Mouse (Mus musculus): Measurements from ENCODE around the gene St8sia6.
"Not testable (repeated sequence)": the region's sequence is repeated elsewhere in the genome, so short reads cannot be mapped to it uniquely, and the experiment has no call there.

The St8sia6 gene

DNA sequence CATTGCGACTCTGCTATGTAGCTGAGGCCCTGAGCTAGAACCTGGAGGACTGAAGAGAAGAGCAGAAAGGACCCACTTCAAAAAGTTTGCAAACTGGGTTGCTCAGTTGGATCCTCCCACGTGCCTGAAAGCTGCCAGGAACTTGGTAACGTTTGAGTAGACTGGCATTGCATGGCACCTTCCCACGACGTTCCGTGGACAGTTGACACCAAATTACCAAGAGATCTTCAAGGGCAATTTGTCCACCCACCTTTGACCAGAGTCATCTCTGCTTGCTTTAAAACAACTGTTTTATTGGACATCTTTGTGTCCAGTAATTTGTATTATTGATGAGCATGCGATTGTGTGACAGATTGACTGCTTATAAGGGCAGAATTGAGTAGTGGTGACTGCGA, at the start of gene St8sia6:
St8sia6 (minus strand) TSS at position 96 of the 395 bp plus-strand sequence.
- no peak for DNase-seq (ENCODE audit: low read depth)

DNA sequence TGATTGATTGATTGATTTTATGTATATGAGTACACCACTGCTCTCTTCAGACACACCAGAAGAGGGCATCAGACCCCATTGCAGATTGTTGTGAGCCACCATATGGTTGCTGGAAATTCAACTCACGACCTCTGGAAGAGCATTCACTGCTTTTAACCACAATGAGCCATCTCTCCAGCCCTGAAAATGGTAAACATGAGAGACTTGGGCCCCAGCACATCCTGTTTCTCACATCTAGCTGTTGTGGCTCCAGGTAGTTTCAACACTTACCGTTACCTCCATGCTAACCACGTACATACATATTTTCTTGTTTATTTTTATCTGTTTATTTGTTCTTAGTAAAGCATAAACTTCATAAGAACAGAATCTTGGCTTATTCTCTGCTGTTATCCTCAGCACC, 42.4 kb upstream of the St8sia6 start:
- no peak for DNase-seq (ENCODE audit: low read depth)

GRCm38 (mm10) chr2:13834989-13835388, 41.1 kb upstream of the St8sia6 start:
- no peak for DNase-seq (ENCODE audit: low read depth)

GRCm38 (mm10) chr2:13816645-13817044, 22.8 kb upstream of the St8sia6 start:
- DNase-seq (ENCODE audit: low read depth) = no peak

DNA sequence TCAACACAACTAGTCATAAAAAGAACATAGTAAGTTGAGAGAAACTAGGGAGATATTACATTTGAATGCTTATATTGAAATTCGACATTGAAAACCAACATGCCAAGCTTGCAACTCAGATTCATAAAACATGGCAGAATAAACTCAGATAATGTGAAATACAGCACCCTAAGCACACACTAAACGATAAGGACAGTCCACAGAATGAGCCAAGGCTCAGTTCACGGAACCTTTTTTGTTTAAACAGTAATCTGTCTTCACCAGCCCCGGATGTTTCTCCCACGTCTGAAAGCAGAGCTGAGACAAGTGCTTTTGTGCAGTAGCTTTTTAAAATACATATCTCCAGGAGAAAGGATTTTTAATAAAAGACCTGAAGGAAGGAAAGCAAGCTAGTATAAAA, 14.7 kb upstream of the St8sia6 start:
- DNase-seq (ENCODE audit: low read depth) = no peak

- no peak for DNase-seq (ENCODE audit: low read depth)
These were observed 14.1 kb upstream of the St8sia6 start for GRCm38 (mm10) chr2:13808008-13808407.

DNA sequence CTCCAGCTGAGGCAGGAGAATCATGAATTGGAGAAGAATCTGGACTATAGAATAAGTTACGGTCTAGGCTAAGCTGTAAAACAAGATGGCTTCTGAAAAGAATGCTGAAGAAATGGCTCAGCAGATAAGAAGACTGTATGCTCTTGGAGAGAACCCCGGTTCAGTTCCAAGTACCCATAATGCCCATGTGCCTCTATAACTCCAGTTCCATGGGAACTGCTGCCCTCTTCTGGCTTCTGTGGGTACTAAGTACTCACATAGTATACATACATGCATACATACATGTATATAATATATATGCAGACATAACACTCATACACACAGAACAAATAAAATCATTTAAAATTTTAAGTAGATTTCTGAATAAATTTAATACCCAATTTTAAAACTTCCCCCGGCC, 12.3 kb upstream of the St8sia6 start:
- no peak for DNase-seq (ENCODE audit: low read depth)

DNA sequence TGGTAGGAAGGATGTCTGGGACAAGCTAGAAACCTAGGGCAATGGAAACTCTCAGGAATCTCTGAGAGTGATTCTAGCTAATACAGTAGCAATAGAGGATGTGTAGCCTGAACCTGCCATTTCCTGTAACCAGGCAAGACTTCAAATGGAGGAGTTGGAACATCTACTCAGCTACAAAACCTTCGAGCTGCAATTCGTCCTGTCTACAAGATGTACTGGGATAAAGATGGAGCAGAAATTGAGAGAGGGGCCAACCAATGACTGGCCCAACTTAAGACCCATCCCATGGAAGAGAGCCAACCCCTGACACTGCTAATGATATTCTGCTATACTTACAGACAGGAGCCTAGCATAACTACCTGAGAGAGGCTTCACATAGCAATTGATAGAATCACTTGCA, 6.8 kb upstream of the St8sia6 start:
- DNase-seq (ENCODE audit: low read depth) = no peak

GRCm38 (mm10) chr2:13794446-13794845, 582 bp upstream of the St8sia6 start:
- no peak for DNase-seq (ENCODE audit: low read depth)

GRCm38 (mm10) chr2:13793054-13793968, 553 bp downstream of the St8sia6 start:
- no peak for DNase-seq (ENCODE audit: low read depth)

GRCm38 (mm10) chr2:13792256-13793005, 1.4 kb downstream of the St8sia6 start:
- no peak for DNase-seq (ENCODE audit: low read depth)

GRCm38 (mm10) chr2:13791598-13791997, 2.3 kb downstream of the St8sia6 start:
- DNase-seq (ENCODE audit: low read depth) = no peak

GRCm38 (mm10) chr2:13789365-13789764, 4.5 kb downstream of the St8sia6 start:
- DNase-seq (ENCODE audit: low read depth) = no peak

GRCm38 (mm10) chr2:13786577-13787168, 7.2 kb downstream of the St8sia6 start:
- DNase-seq (ENCODE audit: low read depth) = no peak

DNA sequence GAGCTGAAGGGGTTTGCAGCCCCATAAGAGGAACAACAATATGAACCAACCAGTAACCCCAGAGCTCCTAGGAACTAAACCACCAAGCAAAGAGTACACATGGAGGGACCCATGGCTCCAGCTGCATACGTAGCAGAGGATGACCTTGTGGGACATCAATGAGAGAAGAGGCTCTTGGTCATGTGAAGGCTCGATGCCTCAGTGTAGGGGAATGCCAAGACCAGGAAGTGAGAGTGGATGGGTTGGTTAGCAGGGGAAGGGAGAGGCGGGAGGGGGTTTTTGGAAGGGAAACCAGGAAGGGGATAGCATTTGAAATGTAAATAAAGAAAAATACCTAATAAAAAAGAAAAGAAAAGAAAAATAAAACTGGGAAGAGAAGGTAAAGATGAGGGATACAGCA, 7.9 kb downstream of the St8sia6 start:
- not testable (repeated sequence) for DNase-seq (ENCODE audit: low read depth)

DNA sequence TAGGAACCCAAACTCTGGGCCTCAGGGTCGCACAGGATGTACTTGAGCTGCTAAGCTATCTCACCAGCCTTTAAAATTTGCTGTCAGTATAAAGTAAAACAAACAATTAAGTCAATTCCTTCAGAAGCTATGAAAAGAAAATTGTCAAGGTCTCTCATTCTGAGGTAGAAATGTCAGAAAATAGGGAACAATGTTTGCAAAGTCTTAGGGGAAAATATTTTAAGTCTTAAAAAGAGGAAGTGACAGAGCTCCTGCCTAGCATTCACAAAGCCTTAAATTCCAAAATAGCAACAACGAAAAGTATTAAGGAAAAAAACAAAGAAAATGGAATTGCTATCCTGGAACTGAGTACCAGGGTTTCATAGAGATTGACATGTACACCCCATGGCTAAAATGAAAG, 8.6 kb downstream of the St8sia6 start:
- no peak for DNase-seq (ENCODE audit: low read depth)

- no peak for DNase-seq (ENCODE audit: low read depth)
These were observed 9.4 kb downstream of the St8sia6 start for GRCm38 (mm10) chr2:13784448-13784847.

DNA sequence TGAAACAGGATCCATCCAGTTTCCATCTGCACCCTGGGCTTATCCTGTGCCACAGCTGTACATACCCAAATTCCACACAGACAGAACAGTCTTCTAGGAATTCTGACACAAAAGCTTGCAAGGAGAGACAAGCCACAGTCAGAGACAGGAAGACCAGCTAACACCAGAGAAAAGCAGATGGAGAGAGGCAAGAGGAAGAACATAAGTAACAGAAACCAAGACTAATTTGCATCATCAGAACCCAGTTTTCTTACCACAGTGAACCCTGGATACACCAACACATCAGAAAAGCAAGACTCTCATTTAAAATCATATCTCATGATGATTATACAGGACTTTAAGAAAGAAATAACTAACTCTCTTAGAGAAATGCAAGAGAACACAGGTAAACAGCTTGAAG, 16.8 kb downstream of the St8sia6 start:
- no peak for DNase-seq (ENCODE audit: low read depth)

DNA sequence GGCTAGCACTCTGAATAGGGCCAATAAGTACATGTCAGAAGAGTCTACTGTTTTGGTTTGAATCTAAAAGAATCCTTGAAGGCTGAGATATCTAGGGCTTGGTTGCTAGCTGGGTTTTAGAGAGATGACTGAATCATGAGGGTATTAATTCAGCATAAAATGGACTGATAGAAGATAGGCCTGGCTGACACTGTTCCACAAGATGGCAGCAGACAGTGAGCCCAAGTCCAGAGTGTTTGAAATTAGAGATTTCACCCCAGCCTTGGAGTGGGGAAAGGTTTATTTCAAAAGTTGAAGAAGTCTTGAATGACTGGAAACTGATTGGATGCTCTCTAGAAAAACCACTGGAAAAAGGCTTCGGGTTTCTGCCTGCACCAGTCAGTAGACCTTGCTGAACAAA, 17.4 kb downstream of the St8sia6 start:
- DNase-seq (ENCODE audit: low read depth) = no peak

GRCm38 (mm10) chr2:13775056-13775455, 18.8 kb downstream of the St8sia6 start:
- no peak for DNase-seq (ENCODE audit: low read depth)

DNA sequence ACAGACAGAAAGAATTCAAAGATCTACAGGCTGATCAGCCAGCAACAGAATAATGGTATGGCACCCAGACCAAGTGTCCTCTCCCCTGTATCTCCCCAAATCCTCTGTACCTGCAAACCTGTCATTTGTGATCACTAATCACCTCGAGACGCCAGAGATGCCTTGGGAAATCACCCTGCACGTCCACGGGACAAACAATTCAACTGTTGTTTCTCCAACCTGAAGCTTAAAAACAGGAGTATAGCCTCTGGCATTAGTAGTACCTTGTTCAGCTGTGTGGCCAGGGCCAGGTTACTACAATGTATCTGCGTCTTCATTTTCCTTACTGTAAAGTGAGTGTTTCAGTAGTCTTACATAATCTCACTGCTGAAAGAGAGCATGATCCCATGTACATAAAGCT, 25.3 kb downstream of the St8sia6 start:
- no peak for DNase-seq (ENCODE audit: low read depth)

DNA sequence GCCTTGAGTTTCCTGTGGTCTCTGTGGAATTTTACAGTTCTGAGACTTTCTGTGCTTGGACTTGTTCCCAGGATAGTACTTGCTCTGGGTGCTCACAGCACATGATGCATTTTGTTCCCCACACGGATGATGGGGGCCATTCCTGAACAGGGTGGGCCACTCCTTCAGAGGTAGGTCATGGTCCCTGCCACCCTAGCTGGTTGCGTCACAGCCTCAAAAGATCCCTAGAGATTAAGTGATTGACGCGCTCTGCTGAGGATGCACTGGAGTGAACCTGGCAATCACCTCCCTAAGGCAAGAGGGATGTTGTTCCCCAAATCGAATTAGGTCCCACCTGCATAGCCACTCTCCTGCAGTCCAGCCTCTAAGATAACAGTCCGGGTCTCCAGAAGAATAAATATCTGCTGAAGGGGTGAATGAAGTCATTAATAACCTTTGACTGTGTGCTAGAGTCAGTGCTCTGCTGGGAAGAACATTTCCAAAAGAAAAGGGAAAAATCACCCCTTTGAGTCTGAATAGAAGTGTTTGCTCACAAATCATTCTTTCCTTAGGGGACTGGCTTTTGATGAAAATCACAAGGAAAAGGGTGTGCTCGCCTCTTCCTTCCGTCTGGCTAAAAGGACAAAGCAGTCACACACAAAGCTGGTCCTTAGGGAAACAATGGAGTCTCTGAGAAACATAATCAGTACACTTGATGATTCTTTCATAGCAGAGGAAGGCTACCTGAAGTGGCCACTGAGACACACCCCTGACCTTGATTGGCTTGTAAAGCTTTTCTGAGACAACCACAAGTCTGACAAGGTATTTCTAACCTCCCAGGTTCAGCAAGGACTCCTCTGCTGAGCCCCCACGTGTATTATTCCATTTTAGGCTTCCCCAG, 26.1 kb downstream of the St8sia6 start:
- DNase-seq (ENCODE audit: low read depth) = no peak

Measured in c-Kit-positive CD71-negative TER-119-negative erythroid progenitor cells, embryonic 14.5 days (primary cell).